Mouse (Mus musculus) ES-E14 (cell line): ENCODE measurements around the gene Abhd18. TPM values are rescaled to one million over a fixed set of nuclear protein-coding genes. Genes with fewer than 3 reads are reported as not detected.

Experiments used
- DNase-seq: peaks from one replicate; pipeline ENCODE4 v3.0.0-alpha.2; 2013; ENCODE audit warnings: low read depth, low spot score
- H3K27ac ChIP-seq: 2 replicates; pipeline ENCODE4 v1.5.1; 2012; ENCODE audit warnings: low read depth, mild to moderate bottlenecking, low read length, moderate library complexity, mixed read lengths; ENCODE audit not compliant: poor library complexity, insufficient read depth, severe bottlenecking
- H3K36me3 ChIP-seq: 2 replicates; pipeline ENCODE4 v1.6.1; 2012; ENCODE audit warnings: mild to moderate bottlenecking, low read length, moderate library complexity, mixed read lengths; ENCODE audit not compliant: control insufficient read depth, poor library complexity, insufficient read depth, severe bottlenecking
- H3K4me1 ChIP-seq, 2 experiments: fragments of 150-350 bp in 1 of 2; sonication (generic) in 1 of 2; 2 replicates each; pipeline ENCODE4 v1.6.1; 2012; ENCODE audit warnings: low read length in 2 of 2, mild to moderate bottlenecking in 1 of 2, mixed read lengths in 1 of 2; ENCODE audit not compliant: control insufficient read depth in 2 of 2, insufficient read depth in 2 of 2, poor library complexity in 1 of 2
- H3K4me3 ChIP-seq, 2 experiments: fragments of 150-350 bp in 1 of 2; sonication (generic) in 1 of 2; 2 replicates each; pipeline ENCODE4 v1.5.1; 2012; ENCODE audit warnings: low read length in 2 of 2, low read depth in 1 of 2, mild to moderate bottlenecking in 1 of 2, mixed read lengths in 1 of 2; ENCODE audit not compliant: insufficient read depth in 1 of 2, poor library complexity in 1 of 2, severe bottlenecking in 1 of 2
- H3K9ac ChIP-seq: 2 replicates; pipeline ENCODE4 v1.6.1; 2012; ENCODE audit warnings: low read depth, mild to moderate bottlenecking, low read length, mixed read lengths; ENCODE audit not compliant: poor library complexity, insufficient read depth, severe bottlenecking
- H3K9me3 ChIP-seq: fragments of 150-350 bp; sonication (generic); 2 replicates; pipeline ENCODE4 v1.6.1; 2012; ENCODE audit warnings: low read depth, mild to moderate bottlenecking, low read length; ENCODE audit not compliant: control insufficient read depth, insufficient read depth
- CHD2 ChIP-seq: IDR thresholded peaks from 2 replicates; pipeline ENCODE4 v1.6.1; 2014; ENCODE audit warnings: mild to moderate bottlenecking, low read depth, low read length, inconsistent platforms
- HCFC1 ChIP-seq: IDR thresholded peaks from 2 replicates; pipeline ENCODE4 v1.6.1; 2012; ENCODE audit warnings: low read length, inconsistent platforms, borderline replicate concordance; ENCODE audit not compliant: insufficient read depth
- MAFK ChIP-seq: IDR thresholded peaks from 2 replicates; pipeline ENCODE4 v1.6.1; 2014; ENCODE audit warnings: mild to moderate bottlenecking, low read depth, low read length, inconsistent platforms; ENCODE audit not compliant: insufficient read depth
- ZC3H11A ChIP-seq: IDR thresholded peaks from 2 replicates; pipeline ENCODE4 v1.6.1; 2012; ENCODE audit warnings: low read depth, mild to moderate bottlenecking, inconsistent platforms, low read length, borderline replicate concordance
- ZNF384 ChIP-seq: IDR thresholded peaks from 2 replicates; pipeline ENCODE4 v1.6.1; 2012; ENCODE audit warnings: low read depth, low read length, inconsistent platforms
- in situ Hi-C, 2 experiments: fragments of 600-800 bp; cut with MboI; formaldehyde crosslinking; loops; one replicate each; pipeline ENCODE4 v1.15.1; 2025; ENCODE audit warnings: low sequenced_read_pairs in 2 of 2, inconsistent platforms in 1 of 2; ENCODE audit not compliant: unreplicated experiment in 2 of 2
- total RNA-seq: library from RNA; depleted of rRNA; stranded (reverse); fragments of 300-350 nt; gene quantifications from 2 replicates; pipeline ENCODE4 v1.2.3, GENCODE M21; 2012; rRNA removed

Gene Abhd18
- total RNA-seq, 1 experiment: 1.7 TPM

GRCm38 (mm10) chr3:40954792-40955191 is 108.0 kb downstream of the Abhd18 start:
- Histone ChIP-seq H3K4me1 (no peaks in the 10 kb centered on the region), H3K9ac (no peak overlapping the region), H3K4me3 (no peak overlapping the region), H3K36me3 (no peaks in the 10 kb centered on the region), H3K9me3 (no peaks in the 10 kb centered on the region), H3K27ac (no peak overlapping the region)
- TF ChIP-seq ZC3H11A (no peak), CHD2 (no peak), HCFC1 (no peak), ZNF384 (no peak), MAFK (no peak)
- in situ Hi-C loops: no loop called here
- no peak for DNase-seq

DNA sequence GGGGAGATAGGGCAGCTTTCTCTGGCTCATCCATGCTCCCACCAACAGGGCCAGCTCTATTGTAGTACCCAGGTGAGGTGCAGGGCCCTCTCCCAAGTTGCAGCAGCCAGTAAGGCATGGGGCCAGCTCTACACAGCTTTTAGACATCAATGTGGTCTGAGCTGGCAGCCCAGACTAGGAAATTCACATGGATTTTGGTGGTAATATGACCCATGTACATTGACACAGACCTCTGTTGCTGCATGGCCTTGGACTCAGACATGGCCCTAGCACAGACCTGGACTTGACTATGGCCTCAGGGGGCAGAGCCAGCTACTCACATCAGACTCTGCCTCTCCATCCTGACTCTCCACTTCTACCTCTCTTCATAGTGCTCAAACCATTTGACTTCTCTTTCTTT is 112.1 kb downstream of the Abhd18 start:
- H3K9me3 ChIP-seq: no peaks in the 10 kb centered on the region
- no peak for DNase-seq

GRCm38 (mm10) chr3:40980758-40981157 is 134.0 kb downstream of the Abhd18 start:
- Histone ChIP-seq H3K27ac (no peak overlapping the region), H3K36me3 (no peaks in the 10 kb centered on the region), H3K9me3 (no peaks in the 10 kb centered on the region), H3K4me1 (no peaks in the 10 kb centered on the region), H3K9ac (no peak overlapping the region), H3K4me3 (no peak overlapping the region)
- in situ Hi-C loops: no loop called here
- TF ChIP-seq ZNF384: no peak
- no peak for TF ChIP-seq CHD2
- TF ChIP-seq MAFK: no peak
- TF ChIP-seq ZC3H11A: no peak
- no peak for TF ChIP-seq HCFC1
- DNase-seq: no peak

More for the DNA sequence above, 112.1 kb downstream of the Abhd18 start:
- in situ Hi-C loops: no loop called here
- H3K4me1 ChIP-seq: no peaks in the 10 kb centered on the region
- no peak overlapping the region for H3K9ac ChIP-seq
- H3K4me3 ChIP-seq: no peak overlapping the region
- TF ChIP-seq CHD2: no peak
- no peak for TF ChIP-seq ZC3H11A
- no peak for TF ChIP-seq ZNF384
- TF ChIP-seq MAFK: no peak
- no peak for TF ChIP-seq HCFC1
- no peak overlapping the region for H3K27ac ChIP-seq
- H3K36me3 ChIP-seq: no peaks in the 10 kb centered on the region

DNA sequence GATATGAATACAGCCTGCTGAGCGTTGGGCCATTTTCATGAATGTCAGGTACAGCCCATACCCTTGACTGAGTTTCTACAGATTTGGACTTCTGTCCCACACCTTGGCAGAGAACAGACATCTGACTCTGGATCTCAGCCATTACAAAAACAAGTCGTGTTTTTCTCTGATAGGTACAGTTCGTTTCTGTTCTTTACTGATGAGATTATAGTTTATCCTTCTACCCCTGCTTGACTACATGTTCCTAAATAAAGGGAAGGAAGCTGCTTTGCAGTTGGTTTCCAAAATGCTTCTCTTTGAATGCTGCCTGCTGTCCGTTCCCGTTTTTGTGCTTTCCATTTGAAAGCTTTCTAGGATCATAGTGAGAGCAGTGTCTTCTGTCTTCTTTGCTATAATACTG is 140.8 kb downstream of the Abhd18 start:
- Histone ChIP-seq H3K4me1 (no peaks in the 10 kb centered on the region), H3K9me3 (no peaks in the 10 kb centered on the region), H3K27ac (no peak overlapping the region), H3K9ac (no peak overlapping the region), H3K4me3 (no peak overlapping the region), H3K36me3 (no peaks in the 10 kb centered on the region)
- no peak for DNase-seq
- TF ChIP-seq MAFK (no peak), HCFC1 (no peak), ZNF384 (no peak), CHD2 (no peak), ZC3H11A (no peak)
- in situ Hi-C loops: no loop called here

Other genes starting within 250 kb of the Abhd18 start
- gene Slc25a31, start 138.1 kb upstream of the Abhd18 start, total RNA-seq: 1.3 and 3.2 TPM in 2 replicates
- gene Hspa4l, start 102.5 kb upstream of the Abhd18 start, total RNA-seq: 4.0 and 8.7 TPM in 2 replicates
- 67.7 and 73.8 TPM in 2 replicates for gene Plk4, start 47.0 kb upstream of the Abhd18 start, total RNA-seq
- gene Mfsd8, start 84 bp upstream of the Abhd18 start, total RNA-seq: 7.7 and 8.8 TPM in 2 replicates
- 0.11 TPM in 1 of 2 replicates, not detected in the other for gene 1700034I23Rik, start 55.6 kb downstream of the Abhd18 start, total RNA-seq
- 9.4 and 9.7 TPM in 2 replicates for gene Larp1b, start 102.9 kb downstream of the Abhd18 start, total RNA-seq
- 61.5 and 82.7 TPM in 2 replicates for gene Pgrmc2, start 236.1 kb downstream of the Abhd18 start, total RNA-seq